Mouse (Mus musculus): ENCODE measurements around the gene Jarid2. TPM values are rescaled to one million over a fixed set of nuclear protein-coding genes. Genes with fewer than 3 reads are reported as not detected.

Gene Jarid2
- total RNA-seq, 4 experiments from 2014 or later, result 13.9 to 25.9 (median 19.4) TPM

DNA sequence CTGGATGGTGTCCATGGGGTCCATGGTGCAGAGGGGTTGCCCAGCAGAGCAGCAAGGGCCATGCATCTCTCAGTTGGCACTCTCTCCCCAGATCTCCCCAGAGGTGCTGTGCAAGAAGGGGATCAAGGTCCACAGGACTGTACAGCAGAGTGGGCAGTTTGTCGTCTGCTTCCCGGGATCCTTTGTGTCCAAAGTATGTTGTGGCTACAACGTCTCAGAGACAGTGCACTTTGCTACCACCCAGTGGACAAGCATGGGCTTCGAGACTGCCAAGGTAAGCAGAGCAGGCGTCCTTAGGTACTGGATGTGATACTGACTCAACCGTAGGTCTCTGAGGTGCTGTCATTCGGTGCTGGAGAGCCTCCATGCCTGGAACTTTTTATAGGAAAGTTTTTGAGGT is 184.3 kb downstream of the Jarid2 start:
- DNase-seq (ENCODE audit: low spot score), result no peak

DNA sequence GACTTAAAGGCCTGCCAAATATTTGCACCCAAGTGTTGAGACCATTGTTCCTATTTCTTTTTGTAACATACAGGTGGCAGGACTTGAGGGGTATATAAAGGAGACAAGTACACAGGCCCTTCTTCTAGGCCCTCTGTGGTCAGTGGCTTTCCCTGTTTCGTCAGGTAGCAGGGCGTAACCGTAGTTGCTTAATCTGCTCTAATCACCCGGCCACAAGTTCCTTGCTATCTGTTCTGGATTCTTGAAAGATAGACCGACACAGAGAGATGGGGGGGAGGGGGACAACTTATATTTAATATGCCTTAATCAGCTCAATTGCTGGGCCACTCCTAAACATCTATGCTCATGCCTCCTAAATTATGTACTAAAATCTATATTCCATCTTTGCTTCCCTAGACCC is 186.1 kb downstream of the Jarid2 start:
- no peak for DNase-seq (ENCODE audit: low spot score)

GRCm38 (mm10) chr13:44915945-44916344 is 186.7 kb downstream of the Jarid2 start:
- no peak for DNase-seq (ENCODE audit: low spot score)

GRCm38 (mm10) chr13:44917202-44917601 is 187.9 kb downstream of the Jarid2 start:
- DNase-seq (ENCODE audit: low spot score), result no peak

DNA sequence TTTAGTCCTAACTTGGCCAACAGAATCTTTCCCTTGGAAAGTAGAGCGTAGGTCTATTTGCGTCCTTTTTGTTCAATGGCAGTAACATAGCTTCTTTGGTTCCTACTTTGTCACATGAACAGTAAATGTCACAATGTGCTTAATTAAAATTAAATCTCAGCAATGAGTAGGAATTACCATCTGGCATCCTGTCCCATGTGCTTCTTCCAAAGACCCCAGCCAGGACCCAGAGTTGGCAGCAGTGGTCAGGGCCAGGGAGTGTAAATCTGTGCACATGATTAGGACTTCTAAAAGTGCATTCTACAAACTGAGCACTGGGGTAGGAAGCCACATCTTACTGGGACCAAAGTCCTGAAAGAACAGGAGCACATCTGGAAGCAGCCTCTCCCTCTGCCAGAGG is 189.0 kb downstream of the Jarid2 start:
- DNase-seq (ENCODE audit: low spot score), result no peak

DNA sequence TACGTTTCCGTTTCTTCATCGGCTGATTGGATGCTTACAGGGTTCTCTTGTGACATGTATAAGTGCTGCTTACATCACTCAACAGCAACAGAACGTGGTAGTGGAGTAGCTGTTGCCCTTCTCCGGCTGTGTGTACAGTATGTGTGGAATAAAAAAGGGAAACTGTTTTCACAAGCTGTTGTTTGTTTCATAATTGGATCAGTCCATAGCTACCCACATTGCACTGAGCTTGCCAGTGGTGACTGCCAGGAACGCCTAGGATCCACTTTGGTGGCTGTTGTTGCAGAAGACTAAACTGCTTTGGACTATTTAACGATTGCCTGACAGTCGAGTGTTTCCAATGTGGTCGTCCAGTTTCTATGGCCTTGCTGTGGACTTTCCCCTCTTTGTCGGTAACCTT is 191.8 kb downstream of the Jarid2 start:
- DNase-seq (ENCODE audit: low spot score), result no peak

DNA sequence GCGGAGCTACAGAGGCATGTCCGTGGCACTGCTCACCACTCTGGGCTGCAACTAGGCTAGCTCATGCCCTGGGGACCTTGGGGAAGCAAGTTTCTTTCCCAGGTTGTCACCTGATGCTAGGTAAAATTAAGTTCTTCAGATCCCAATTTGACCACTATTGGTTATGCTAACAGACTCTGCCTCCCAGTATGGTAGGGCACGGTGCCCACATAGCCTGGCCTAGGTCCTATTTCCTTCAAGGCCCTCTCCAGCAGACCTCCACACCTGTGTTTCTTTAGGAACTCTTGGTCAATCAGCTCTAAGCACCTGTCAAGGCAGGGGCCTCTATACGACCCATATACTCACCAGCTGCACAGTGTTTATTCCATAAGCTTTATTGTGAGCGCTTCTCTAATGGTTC is 192.4 kb downstream of the Jarid2 start:
- DNase-seq (ENCODE audit: low spot score), result no peak

DNA sequence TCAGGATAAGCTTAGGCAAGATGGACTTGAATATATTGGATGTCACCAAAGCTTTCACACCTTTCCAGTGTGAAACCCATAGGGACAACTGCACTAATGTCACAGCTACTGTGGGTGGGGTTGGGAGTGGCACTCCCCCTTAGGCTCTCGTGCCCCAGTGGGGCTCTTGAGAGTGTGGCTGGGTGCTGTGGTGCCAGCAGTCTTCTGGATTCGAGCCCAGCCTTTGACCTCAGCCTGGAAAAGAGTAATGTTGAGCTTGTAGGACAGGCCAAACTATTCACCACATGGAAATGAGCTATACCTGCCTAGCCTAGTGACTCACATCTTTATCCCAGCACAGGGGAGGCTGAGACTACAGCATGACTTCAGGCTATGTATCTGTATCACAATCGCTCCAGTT is 194.8 kb downstream of the Jarid2 start:
- DNase-seq (ENCODE audit: low spot score), result peak; percentile 24

DNA sequence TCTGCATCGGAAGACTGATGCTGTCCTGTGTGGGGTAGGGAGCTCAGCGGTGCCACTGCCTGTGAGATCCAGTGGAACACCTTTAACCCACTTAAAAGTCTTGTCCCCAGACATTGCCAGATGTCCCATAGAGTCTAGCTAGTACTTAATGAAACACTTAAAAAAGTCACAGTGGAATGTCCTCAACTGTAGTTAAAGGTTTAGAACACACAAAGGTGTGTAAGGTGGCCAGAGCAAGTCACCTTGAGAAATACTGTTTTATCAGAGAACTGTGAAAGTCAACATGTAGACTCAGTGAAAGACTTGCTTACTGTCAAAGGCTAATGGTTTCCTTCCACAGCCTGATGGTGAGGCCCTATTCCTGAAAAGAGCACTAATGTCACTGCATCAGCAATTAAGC is 195.9 kb downstream of the Jarid2 start:
- DNase-seq (ENCODE audit: low spot score), result no peak

- no peak for DNase-seq (ENCODE audit: low spot score)
Observed at GRCm38 (mm10) chr13:44926311-44926710, 197.0 kb downstream of the Jarid2 start.

DNA sequence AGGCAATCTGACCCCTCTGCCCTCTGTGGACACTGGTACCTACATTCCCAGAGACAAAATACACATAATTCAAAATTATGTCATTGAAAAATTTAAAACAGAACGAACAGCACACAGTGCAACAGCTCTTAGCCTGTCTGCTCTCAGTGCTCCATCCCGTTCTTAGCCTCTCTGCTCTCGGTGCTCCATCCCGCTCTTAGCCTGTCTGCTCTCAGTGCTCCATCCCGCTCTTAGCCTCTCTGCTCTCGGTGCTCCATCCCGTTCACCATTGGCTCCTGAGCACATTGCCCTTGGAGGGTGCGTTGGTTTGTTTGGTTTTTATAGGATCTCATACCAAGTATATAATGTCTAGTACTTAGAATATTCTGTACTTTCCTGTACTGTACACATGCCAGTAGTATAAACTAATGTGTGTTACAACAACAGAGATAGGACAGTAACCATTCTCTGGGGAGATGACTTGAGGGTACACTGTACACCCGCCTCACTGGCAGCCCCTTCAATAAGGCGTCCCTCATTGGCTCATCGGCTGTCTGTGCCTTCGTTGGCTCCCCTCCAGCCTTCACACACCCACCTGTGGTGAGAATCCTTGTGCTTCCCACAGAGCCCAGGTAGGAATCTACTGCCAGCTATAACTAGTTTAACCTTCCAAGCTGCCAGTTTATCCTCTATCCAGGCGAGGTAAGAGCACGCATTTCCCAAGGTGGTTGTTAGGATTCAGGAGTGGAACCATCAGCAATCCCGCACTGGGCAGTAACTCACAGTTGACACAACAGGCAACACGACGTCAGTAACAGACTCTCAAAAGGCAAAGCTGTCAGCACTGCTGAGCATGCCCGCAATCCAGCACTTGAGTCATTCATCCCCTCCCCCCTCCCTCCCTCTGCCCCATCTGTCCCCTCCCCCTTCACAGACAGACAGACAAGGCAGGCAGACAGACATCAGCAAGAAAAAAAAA is 203.3 kb downstream of the Jarid2 start:
- DNase-seq (ENCODE audit: low spot score), result no peak

GRCm38 (mm10) chr13:44933575-44933974 is 204.3 kb downstream of the Jarid2 start:
- DNase-seq (ENCODE audit: low spot score), result no peak

DNA sequence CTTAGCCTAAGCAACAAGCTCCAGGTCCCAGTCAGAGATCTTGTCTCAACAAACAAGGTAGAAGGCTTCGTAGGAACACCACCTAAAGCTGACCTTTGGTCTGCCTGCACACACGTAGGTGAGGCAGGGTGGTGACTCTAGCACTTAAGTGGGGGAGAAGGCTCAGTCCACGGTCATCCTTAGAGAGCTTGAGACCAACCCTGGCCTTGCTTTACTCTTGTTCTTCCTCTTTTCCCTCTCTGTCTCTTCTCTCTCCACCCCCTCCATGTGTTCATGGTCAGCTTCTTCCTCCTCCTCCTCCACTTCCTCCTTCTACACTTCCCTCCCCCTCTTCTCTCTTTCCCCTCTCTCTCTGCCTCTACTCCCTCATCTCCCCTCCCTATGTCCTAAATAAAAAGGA is 208.4 kb downstream of the Jarid2 start:
- DNase-seq (ENCODE audit: low spot score), result no peak

- DNase-seq (ENCODE audit: low spot score), result peak; percentile 37
Observed at GRCm38 (mm10) chr13:44939326-44940035, 210.2 kb downstream of the Jarid2 start.

GRCm38 (mm10) chr13:44943618-44944017 is 214.3 kb downstream of the Jarid2 start:
- no peak for DNase-seq (ENCODE audit: low spot score)

DNA sequence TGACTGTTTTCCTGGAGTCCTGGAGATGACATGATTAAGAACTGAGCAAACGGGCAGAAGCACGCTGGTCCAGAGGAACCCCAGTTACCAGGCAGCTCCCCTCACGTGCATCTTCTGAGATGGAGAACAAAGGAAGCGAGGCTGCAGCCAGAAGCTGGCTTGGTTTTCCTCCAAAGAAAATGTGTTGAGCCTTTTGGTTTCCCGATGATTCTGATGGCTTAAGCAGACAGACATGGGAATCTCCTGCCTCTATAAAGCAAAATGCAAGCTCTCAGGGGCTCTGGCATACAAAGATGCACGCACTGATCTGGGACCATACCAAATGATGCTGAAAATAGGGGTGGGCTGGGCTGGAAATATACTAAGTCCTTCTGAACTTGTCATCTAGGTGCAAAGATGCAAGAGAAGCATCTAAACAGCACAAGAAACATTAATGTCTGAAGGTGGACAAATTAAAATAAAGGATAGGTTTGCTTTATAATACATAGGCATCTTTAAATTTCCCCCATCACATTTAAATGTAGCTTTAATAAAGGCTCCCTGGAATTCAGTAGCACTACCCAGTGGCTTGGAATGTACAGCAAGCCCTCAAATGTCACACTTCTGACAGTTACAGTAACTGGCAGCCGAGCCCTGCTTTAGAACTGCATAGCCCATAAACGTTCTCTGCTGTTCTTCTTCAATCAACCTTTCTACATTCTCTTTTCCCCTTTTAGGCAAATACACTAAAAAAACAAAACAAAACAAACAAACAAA is 217.8 kb downstream of the Jarid2 start:
- no peak for DNase-seq (ENCODE audit: low spot score)

GRCm38 (mm10) chr13:44948320-44949250 is 219.3 kb downstream of the Jarid2 start:
- DNase-seq (ENCODE audit: low spot score), result peak; percentile 57

DNA sequence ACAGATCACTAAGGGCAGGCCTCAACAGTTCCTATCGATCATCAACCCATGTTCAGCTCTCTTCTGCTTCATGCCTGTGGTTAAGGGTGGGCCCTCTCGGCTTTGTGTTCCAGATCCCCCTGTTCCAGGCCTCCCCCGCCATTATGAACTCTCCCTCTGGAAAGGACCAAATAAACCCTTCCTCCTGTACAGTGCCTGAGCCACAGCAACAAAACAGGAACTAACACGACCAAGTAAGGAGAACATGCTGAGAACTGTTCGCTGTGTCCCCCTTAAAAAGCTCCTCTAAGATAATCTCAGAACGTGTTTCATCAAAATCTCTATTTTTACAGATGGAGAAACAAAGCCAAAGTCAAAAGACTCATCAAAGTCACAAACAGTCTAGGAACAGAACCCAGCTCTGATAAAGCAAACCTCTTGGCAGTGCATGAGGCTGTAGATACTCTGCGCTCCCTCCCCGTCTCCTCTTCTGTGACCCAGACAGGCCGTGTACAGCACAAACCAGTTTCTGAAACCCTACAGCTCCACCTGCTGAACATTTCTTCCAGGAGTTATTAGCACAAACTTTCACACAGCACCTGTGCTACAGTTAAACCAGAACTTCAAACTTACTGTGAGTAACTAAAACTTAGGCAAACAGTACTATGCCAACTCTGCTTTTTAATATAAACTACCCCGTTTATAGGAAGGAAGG is 223.3 kb downstream of the Jarid2 start:
- peak; percentile 72 for DNase-seq (ENCODE audit: low spot score)

GRCm38 (mm10) chr13:44953546-44954231 is 224.4 kb downstream of the Jarid2 start:
- DNase-seq (ENCODE audit: low spot score), result no peak

DNA sequence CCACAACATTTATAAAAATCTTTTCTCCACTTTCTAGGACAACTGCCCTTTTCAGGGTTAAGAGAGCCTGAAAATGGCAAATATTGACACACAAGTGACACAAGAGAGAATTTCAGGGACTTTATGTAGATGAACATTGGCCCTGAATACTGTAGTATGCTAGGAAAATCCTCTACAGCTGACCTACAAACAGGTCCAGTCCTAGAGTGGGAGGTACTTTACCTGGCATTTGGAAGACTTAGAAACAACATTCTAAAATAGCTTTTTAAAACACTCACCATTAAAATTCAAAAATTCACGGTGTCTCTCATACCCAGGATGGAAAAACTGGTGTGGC is 224.9 kb downstream of the Jarid2 start:
- no peak for DNase-seq (ENCODE audit: low spot score)
